Mouse (Mus musculus): ENCODE results near the gene Nf2.
"Not testable (repeated sequence)": the region's sequence is repeated elsewhere in the genome, so short reads cannot be mapped to it uniquely, and the experiment has no call there.

Nf2 gene

DNA sequence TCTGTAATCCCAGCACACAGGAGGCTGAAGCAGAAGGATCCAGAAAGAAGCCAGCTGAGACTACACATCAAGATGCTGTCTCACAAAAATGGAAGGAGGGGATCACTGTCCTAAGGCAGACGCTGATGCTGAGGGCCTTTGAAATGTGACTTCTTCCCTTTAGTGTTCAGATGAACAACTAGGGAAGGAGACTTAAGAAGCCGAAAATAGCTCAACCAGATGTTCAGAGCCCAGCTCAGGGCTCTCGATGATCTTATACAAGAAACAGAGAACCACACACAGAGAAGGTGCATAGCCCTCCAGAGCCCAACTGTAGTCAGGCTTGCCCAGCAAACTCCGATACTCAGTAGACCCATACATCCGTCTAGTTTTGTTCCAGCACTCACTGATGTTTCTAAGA lies 12.0 kb downstream of the Nf2 start:
- DNase-seq (ENCODE audit: extremely low spot score): no peak

DNA sequence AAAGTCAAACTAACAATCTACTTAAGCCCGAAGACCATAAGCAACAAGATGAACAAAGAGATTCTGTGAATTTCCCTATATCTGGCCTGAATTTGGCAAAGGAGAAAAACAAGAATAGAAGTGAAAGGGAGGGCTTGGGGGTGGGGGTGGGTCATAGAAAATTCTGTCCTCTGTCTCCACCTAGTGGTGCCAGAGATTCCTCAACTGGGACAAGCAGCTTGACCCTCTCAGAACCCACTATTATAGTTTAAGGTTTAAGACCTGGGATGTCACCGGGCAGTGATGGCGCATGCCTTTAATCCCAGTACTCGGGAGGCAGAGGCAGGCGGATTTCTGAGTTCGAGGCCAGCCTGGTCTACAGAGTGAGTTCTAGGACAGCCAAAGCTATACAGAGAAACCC lies 12.6 kb downstream of the Nf2 start:
- DNase-seq (ENCODE audit: extremely low spot score): peak; percentile 43

DNA sequence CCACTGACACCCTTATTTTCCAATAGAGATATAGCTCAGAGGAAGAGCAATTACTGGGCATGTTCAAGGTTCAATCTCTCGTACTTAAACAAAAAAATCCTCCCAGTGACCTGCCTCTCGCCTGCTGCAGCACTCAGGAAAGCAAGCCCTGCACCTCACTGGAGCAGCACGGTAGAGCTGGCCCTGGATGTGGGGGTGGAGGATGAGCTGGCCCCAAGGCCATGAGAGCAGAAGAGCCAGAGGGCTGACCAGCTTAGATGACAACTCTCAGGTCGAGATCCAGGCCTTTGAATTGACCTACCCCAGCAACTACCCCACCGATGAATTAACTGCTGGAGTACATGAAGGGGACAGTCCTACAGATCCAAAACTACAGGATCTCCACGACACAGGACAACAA lies 13.9 kb downstream of the Nf2 start:
- DNase-seq (ENCODE audit: extremely low spot score): no peak

DNA sequence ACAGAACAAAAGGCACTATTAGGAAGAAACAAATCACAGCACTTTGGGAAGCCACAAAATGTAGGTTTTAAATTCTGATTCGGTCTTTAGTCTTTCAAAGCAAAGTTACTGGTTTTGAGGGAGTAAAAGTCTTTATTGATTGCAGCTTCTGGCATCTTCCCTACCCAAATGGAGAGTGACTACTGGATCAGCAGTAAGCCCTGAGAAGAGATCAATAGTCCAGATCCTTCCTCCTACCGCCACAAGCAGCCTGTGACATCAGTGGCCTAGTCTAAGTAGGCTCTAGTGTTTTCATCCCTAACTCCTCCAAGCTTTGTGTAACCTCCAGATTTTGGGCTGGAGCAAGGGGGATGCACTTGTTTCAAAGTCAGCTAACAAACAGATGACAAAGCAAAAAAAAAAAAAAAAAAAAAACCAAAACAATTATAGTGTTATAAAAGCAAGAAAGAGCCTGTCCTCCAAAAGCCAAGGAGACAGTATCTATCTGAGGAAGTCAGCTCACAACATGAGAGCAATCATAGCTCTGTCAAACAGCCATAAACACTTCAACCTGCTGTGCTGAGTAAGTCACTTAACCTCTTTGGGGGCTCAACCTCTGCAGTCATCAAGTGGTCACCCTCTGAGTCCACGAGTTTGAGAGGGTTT lies 15.9 kb downstream of the Nf2 start:
- no peak for DNase-seq (ENCODE audit: extremely low spot score)

DNA sequence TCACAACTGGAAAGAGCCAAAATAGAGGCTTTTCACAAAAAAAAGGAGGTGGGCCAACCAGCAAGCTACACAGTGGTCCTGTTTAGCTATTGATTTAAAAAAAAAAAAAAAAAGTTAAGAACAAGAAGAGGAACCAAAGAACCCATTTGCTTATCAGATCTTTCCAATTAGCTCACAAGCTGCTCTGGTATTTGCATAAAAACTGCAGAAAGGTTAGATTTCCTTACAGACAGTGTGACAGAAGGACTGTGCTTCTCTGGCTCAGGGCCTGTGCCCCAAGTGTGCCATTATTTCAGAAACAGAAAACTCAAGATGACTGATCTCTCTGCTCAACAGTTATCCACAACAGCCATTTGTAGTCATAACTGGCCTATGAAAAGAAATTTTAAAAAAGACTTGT lies 18.3 kb downstream of the Nf2 start:
- DNase-seq (ENCODE audit: extremely low spot score): no peak

DNA sequence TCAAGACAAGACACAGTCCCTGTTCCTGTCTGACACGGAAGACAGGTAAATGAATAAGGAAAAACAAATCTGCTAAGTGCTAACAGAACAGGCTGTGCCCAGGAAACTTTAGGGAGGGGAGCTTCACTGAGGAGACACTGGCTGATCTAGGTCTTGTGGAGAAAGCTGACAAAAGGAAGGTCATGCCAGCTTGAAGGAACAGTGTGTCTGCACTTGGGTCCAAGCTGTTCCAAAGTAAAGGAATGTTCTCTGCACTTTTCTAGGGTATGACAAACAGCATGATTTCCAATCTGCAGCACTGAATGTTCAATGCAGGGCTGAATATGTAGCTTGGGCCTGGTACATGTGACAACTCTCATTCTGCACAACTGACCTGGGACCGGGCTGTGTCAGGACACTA lies 21.4 kb downstream of the Nf2 start:
- DNase-seq (ENCODE audit: extremely low spot score): no peak

DNA sequence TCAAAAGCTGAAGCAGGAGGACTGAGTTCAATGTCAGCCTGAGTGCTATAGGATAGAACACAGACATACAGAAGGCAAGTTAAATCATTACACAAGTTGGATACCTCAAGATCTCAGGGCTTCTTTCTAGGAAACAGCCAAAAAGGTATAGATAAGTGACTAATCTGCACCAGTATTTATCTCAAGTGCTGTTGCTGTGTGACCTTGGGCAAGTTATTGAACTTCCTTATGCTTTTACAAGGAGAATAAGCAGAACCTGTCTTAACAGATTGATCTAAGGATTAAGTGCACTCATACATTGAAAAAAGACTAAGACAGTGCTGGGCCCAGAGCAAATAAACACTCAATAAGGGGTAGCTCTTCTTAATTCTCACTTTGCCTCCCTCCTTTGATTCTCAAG lies 22.0 kb downstream of the Nf2 start:
- no peak for DNase-seq (ENCODE audit: extremely low spot score)

DNA sequence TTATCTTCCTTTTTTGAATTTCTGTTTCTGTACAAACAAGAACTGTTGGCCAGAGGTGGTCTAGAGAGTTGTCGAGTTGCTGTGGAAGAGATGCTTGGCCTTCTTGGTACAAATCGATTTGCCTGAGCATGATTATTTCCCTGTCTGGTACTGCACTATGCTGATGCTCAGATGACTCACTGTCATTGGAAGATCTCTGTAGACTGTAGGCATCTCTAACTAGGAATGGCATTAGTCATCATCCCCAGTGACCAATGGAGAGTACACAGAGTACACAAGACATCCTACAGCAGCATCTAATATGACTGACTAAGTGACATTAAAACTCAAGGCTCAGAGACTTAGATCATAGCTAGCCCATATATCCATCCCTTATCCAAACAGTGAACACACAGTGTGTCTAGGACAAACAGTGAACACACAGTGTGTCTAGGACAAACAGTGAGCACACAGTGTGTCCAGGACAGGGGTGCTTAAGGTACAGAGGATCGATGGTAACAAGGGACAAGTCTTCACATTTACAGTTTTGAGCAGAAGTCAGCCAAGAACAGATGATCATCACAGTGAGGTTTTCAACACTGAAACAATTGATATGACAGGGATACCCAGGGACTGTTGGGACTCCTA lies 23.1 kb downstream of the Nf2 start:
- no peak for DNase-seq (ENCODE audit: extremely low spot score)

DNA sequence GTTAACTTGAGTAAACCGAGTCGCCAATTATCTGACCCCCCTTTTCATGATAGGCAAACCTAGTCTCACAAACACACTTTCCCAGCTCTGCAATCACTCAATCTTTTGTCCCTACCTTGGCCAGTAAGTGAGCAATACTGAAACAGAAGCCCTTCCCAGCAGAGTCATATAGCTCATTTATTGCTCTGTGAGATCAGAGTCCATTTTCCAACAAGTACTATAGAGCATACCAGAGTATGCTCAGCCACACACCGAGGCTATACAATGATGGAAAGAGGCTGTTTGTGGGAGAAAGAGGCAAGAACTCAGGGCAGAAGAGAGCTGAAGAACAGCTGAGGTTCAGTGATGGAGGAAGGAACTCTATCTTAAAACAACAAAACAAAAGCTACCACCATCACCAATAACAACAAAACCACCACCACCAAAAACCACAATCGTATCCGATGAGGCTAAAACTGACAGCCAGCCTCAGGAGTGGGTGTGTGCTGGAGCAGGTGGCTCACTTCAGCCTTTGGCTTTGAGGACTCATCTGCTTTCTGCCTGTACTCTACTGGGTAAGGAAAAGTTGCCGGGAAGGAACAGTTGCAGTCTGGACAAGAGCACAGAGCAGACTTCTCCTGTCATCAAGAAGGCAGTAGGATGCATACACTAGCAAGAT lies 25.6 kb downstream of the Nf2 start:
- DNase-seq (ENCODE audit: extremely low spot score): no peak

DNA sequence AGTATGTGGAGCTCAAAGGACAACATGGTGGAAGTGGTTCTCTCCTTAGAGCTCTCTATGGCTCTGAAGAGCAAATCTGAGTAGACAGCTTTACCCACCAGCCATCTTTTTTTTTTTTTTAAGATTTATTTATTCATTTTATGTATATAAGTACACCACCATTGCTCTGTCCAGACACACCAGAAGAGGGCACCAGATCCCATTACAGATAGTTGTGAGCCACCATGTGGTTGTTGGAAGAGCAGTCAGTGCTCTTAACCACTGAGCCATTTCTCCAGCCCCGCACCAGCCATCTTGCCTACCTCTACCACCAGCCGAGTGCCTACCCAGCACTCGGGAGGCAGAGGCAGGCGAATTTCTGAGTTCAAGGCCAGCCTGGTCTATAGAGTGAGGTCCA lies 26.9 kb downstream of the Nf2 start:
- DNase-seq (ENCODE audit: extremely low spot score): not testable (repeated sequence)

DNA sequence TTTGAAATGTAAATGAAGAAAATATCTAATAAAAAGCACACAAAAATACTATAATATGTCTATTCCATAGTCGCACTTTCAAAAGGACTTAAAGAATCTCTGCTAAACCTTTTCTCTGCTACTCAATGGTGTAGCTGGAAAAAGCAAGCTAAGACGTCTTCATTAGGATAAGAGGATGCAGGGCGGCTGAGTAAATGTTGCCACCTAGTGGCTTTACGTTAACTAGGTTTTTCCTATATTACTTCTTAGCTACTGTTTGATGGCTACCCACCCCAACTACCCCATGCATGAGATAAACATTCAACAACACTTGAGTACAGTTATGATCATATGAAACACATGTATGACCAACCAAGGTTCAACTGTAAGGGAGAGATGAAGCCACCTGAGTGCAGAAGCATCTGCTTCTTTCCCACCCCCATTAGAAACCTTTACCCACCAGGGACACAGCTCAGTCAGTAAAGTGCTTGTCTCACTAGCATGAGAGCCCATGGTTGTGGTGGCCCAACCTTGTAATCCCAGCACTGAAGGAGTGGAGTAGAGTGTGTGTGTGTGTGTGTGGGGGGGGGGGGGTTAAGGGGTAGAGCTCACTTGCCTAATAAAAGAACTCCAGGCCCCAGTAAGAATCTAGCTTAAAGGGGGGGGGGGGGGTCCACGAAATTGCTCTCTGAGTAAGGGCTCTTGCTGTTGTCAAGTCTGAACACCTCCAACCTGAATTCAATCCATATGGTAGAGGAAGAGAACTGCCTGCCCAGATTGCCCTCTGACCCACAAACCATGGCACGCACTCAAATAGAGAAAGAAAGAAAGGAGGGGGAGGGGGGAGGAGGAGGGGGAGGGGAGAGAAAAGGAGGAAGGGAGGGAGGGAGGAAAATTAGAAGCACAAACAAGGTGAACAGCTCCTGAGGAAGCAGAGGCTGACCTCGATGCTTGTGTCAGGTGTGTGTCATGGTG lies 27.6 kb downstream of the Nf2 start:
- no peak for DNase-seq (ENCODE audit: extremely low spot score)

DNA sequence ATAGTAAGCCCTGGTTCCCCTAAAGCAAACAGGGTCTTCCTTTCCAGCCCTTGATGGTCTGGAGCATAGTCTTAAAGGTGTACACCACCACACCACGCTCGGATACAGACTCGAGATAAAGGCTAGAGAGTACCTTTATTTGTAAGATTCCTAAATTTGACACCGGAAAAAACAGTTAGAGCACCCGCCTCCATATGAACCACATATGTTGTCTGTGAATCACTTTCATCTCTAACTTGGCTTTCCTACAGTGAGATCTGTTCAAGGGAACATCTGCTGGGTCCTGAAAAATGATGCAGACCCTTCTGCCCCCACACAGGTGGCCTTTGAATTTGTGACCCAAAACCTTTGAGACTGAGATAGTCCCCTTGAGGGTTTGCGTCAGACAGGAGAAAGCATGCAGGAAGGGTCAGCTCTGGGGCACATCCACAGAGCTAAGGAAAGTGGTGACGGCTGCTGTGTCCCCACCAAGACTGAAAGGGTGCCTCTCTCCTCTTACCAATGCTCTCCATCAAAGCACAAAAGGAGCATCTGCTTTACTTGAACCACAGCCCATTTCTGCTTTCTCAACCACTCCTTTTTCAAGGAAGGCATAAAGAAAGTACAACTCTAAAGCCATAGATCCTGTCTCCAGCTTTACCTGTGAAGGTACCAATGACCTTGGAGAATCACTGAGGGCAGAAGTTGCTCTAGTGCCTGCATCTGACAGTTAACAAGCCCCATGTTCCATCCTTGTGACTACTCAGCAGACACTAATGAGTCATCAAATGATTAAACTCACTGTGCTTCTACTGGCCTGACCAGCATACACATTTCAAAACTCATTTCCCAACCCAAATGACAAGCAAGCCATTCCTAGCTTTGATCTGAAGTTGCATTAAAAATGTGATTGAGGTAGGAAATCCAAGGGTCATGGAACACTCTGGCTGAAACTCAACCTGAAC lies 34.6 kb downstream of the Nf2 start:
- DNase-seq (ENCODE audit: extremely low spot score): no peak

DNA sequence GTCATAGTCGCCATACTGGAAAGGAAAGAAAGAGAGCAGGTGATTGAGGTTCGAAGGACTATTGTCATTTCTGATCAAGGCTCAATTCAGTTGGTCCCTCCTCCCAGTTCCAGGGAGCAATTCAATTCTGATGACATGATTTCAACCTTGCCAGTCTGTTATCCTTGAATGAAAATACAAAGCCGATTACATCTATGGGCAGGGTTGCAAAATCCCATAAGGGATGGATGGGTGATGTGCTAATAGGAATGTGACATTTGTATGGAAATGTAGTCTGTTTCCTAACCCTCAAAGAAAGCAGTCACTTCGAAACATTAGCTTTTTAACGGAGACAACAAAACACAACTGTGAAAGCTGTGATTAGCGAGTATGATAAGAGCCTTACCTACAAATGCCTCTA lies 41.0 kb downstream of the Nf2 start:
- no peak for DNase-seq (ENCODE audit: extremely low spot score)

DNA sequence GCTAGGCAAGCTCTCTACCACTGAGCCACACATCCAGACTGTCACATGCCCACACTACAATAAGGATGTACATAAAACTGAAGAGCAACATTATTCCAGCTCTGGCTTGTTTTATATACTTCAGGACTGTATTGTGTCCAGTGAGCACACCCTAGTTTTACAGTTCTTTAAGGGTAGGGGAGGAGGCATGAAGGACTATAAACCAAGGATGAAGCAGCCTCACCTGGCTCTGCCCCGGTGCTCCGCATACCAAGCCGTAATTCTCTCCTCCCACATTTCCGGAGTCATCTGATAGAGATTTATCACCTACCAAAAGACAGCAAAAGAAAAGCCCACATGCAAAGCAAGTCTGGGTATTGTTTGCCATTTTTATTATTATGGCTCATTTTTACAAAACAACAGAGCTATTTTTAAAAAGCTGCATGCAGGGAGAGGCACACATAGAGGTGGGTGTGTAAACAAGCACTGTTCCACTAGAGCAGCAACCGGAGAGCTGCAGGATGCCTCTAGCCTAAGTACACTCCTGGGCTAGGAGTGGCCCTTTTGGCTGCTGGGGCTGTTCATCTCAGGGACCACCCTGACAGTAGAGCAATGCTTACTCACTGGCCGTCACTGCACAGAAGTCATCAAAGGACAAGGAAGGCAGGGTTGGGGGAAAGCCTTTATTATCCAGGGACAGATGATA lies 43.2 kb downstream of the Nf2 start:
- DNase-seq (ENCODE audit: extremely low spot score): no peak

DNA sequence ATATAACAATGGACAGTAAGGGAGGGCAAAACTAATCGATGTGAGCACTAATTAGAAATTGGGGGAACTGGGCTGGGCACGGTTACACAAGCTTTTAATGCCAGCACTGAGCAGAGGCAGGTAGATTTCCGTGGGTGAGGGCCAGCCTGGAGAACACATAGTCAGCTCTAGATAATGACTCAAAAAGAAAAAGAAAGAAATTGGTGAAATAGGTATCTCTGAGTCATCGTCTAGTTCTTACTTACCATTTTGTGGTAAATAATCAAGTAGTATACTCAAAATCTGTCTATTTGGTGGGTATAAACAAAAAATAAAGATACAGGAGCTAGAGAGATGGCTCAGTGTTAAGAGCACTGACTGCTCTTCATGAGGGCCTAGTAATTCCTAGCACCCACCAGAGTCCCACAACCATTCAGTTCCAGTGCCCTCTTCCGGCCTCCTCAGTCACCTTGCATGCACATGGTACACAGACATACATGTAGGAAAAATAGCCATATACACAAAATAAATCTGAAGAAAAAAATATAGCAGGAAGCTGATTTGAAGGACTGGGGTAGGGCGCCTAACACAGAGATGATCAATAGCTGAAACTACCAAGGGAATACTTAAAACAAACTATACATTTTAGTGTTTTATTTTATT lies 44.3 kb downstream of the Nf2 start:
- no peak for DNase-seq (ENCODE audit: extremely low spot score)

DNA sequence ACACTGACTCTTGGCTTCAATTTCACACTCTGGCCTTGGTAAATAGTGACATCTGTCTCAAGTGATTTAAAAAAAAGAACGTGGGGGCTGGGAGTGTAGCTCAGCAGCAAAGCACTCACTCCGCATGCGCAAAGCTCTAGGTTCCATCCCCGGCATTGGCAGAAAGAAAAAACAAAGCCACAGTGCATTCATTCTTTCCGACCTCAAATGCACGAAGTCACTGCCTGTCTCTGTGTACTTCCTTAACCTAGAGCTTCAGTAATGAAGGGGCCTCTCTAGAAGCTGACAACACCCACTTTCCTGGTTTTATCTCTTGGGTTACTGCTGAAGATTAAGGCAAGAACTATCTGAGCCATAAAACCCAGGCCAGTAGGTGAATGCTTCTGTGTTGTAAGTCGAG lies 45.4 kb downstream of the Nf2 start:
- DNase-seq (ENCODE audit: extremely low spot score): no peak

DNA sequence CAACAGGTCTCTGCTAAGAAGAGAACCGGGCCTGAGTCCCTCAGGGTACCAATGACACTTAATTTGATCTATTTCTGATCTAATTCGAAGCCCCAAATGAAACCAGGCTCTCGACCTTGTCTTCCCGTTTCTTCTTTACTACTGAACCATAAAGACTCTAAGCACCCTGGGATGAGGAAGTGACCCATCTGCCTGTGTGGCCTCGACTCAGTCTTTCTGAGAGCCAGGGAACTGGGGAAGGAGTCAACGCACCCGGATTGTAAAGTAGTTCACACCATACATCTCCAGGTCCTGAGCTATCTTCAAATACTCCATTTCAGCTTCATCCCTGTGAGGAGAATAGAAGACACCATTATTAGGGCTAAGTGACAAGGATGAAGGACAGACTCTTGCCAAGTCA lies 45.9 kb downstream of the Nf2 start:
- DNase-seq (ENCODE audit: extremely low spot score): no peak

DNA sequence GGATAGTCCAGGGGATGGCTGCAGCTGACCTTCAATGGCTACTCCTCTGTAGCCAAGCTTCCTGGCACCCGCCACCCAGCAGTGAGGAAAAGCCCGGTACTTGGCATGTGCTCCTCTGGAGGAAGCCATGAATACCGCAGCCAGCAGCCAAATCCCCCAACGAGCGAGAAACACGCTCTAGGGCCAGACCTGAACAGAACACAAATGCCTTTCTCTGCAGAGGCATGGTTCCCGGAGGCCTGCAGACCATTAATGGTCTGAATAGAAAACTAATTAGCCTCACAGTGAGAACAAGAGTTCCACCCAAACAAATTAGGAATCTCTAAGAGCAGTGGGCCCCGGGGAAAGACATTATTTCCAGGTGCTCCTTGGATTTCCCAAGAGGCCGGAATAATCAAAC lies 46.3 kb downstream of the Nf2 start:
- DNase-seq (ENCODE audit: extremely low spot score): no peak

DNA sequence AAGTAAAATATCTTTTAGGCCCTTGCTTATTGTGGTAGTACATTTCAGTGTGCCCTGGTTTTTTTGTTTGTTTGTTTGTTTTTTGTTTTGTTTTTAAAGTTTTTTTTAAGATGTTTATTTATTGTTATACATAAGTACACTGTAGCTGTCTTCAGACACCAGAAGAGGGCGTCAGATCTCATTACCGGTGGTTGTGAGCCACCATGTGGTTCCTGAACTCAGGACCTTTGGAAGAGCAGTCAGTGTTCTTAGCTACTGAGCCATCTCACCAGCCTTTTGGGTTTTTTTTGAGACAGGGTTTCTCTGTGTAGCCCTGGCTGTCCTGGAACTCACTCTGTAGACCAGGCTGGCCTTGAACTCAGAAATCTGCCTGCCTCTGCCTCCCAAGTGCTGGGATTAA lies 46.9 kb downstream of the Nf2 start:
- DNase-seq (ENCODE audit: extremely low spot score): not testable (repeated sequence)

DNA sequence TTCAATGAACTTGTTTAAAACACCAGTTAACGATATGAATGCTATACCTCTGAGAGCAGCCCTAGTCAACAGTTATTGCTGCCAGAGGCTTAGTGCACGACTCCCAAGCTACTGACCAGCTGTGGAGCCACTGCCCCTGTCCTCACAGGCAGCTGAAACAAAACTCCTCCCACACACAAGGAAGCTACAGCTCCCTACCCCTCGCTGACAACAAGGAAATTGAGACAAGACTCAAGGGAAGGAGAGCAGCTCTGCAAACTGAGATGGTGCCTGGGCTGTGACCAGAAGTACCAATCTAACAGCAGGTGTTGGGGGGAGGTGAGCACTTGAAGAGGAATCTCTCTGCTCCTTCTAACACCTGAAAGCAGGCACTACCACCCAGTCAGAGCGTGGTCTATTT lies 48.7 kb downstream of the Nf2 start:
- no peak for DNase-seq (ENCODE audit: extremely low spot score)
